Mouse (Mus musculus) G1E (cell line): ENCODE data around the gene Bbs9.

Source experiments
- CTCF ChIP-seq: IDR thresholded peaks from 2 replicates; pipeline ENCODE4 v1.5.1; 2012; ENCODE audit warnings: low read depth, low read length, inconsistent platforms, mixed read lengths
- GATA1 ChIP-seq: IDR thresholded peaks from 2 replicates; pipeline ENCODE4 v1.6.1; 2012; ENCODE audit warnings: borderline replicate concordance, low read length, inconsistent platforms, mixed read lengths
- TAL1 ChIP-seq: conservative IDR thresholded peaks from 2 replicates; pipeline ENCODE4 v1.6.1; 2012; ENCODE audit warnings: low read depth, low read length, inconsistent platforms, mixed read lengths

- no peak for TF ChIP-seq TAL1
- no peak for TF ChIP-seq CTCF
- TF ChIP-seq GATA1, result no peak
These were observed 211.4 kb downstream of the Bbs9 start for GRCm38 (mm10) chr9:22686765-22687472.
